Mouse (Mus musculus): ENCODE data around the gene Rere.
A peak's percentile ranks its signal among the peaks of the same experiment; 100 is the strongest.

Rere gene

GRCm38 (mm10) chr4:150281018-150281761, at the start of gene Rere:
Gene Rere, plus strand, starts transcription at chr4:150281646.
- DNase-seq (ENCODE audit: low read depth): peak; percentile 98

GRCm38 (mm10) chr4:150231871-150232270, 49.6 kb upstream of the Rere start:
- no peak for DNase-seq (ENCODE audit: low read depth)

- DNase-seq (ENCODE audit: low read depth): no peak
These were observed 46.7 kb upstream of the Rere start for GRCm38 (mm10) chr4:150234599-150235327.

GRCm38 (mm10) chr4:150235585-150235984, 45.9 kb upstream of the Rere start:
- DNase-seq (ENCODE audit: low read depth): no peak

- DNase-seq (ENCODE audit: low read depth): peak; percentile 50
These were observed 45.4 kb upstream of the Rere start for GRCm38 (mm10) chr4:150236031-150236430.

GRCm38 (mm10) chr4:150236521-150237481, 44.6 kb upstream of the Rere start, which contains the start of gene Eno1:
Gene Eno1, plus strand, starts transcription at chr4:150236721.
- DNase-seq (ENCODE audit: low read depth): peak; percentile 99

GRCm38 (mm10) chr4:150237636-150238361, 43.6 kb upstream of the Rere start:
- peak; percentile 66 for DNase-seq (ENCODE audit: low read depth)

- DNase-seq (ENCODE audit: low read depth): peak; percentile 55
These were observed 42.9 kb upstream of the Rere start for GRCm38 (mm10) chr4:150238433-150239086.

GRCm38 (mm10) chr4:150239087-150239480, 42.4 kb upstream of the Rere start:
- DNase-seq (ENCODE audit: low read depth): peak; percentile 52

- DNase-seq (ENCODE audit: low read depth): peak; percentile 77
These were observed 41.9 kb upstream of the Rere start for GRCm38 (mm10) chr4:150239503-150239902.

- DNase-seq (ENCODE audit: low read depth): peak; percentile 99
These were observed 41.5 kb upstream of the Rere start for GRCm38 (mm10) chr4:150239951-150240368.

GRCm38 (mm10) chr4:150240381-150240886, 41.0 kb upstream of the Rere start:
- no peak for DNase-seq (ENCODE audit: low read depth)

GRCm38 (mm10) chr4:150241708-150242107, 39.7 kb upstream of the Rere start:
- no peak for DNase-seq (ENCODE audit: low read depth)

GRCm38 (mm10) chr4:150242745-150243144, 38.7 kb upstream of the Rere start:
- DNase-seq (ENCODE audit: low read depth): no peak

GRCm38 (mm10) chr4:150245876-150246275, 35.6 kb upstream of the Rere start:
- no peak for DNase-seq (ENCODE audit: low read depth)

- peak; percentile 86 for DNase-seq (ENCODE audit: low read depth)
These were observed 33.4 kb upstream of the Rere start for GRCm38 (mm10) chr4:150248009-150248408.

GRCm38 (mm10) chr4:150248917-150249316, 32.5 kb upstream of the Rere start:
- no peak for DNase-seq (ENCODE audit: low read depth)

- no peak for DNase-seq (ENCODE audit: low read depth)
These were observed 31.6 kb upstream of the Rere start for GRCm38 (mm10) chr4:150249731-150250270.

- DNase-seq (ENCODE audit: low read depth): no peak
These were observed 30.7 kb upstream of the Rere start for GRCm38 (mm10) chr4:150250549-150251422.
